Mouse (Mus musculus) CH12.LX (cell line): Measurements from ENCODE around the gene Mustn1. TPM values are rescaled to one million over a fixed set of nuclear protein-coding genes. Genes with fewer than 3 reads are reported as not detected.

Source experiments
- DNase-seq: peaks from one replicate; pipeline ENCODE4 v3.0.0-alpha.2; 2013; ENCODE audit errors: extremely low read depth
- H3K27ac ChIP-seq: 2 replicates; pipeline ENCODE4 v1.5.1; 2012; ENCODE audit warnings: low read depth, mild to moderate bottlenecking, control low read depth, moderate library complexity; ENCODE audit not compliant: insufficient read depth
- H3K27me3 ChIP-seq: replicated peaks from 2 replicates; pipeline ENCODE3; 2012; ENCODE audit warnings: inconsistent platforms
- H3K36me3 ChIP-seq, 2 experiments: replicated peaks in 1 of 2; 2 replicates each; pipeline versions ENCODE3 to v1.6.1; 2012; ENCODE audit warnings: inconsistent platforms in 1 of 2, low read length in 1 of 2, mild to moderate bottlenecking in 1 of 2, mixed read lengths in 1 of 2, moderate library complexity in 1 of 2; ENCODE audit not compliant: control insufficient read depth in 1 of 2, insufficient read depth in 1 of 2
- H3K4me1 ChIP-seq, 2 experiments: 2 replicates each; pipeline ENCODE4 v1.6.1; 2012; ENCODE audit warnings: inconsistent platforms in 1 of 2, moderate library complexity in 1 of 2; ENCODE audit not compliant: insufficient read depth in 2 of 2, control insufficient read depth in 1 of 2
- H3K4me2 ChIP-seq: 2 replicates; pipeline ENCODE4 v1.6.1; 2012; ENCODE audit warnings: low read depth, mild to moderate bottlenecking, control low read depth; ENCODE audit not compliant: poor library complexity, insufficient read depth, severe bottlenecking
- H3K4me3 ChIP-seq, 3 experiments: fragments of 150-350 bp in 1 of 3; sonication (generic) in 1 of 3; replicated peaks in 1 of 3; 2 replicates each; pipeline versions ENCODE3 to v1.5.1; 2011 to 2012; ENCODE audit warnings: low read depth in 2 of 3, low read length in 2 of 3, mild to moderate bottlenecking in 2 of 3, moderate library complexity in 2 of 3, control low read depth in 1 of 3, improper control_type of control experiment in 1 of 3, inconsistent platforms in 1 of 3, mixed read lengths in 1 of 3; ENCODE audit not compliant: poor library complexity in 1 of 3
- H3K79me2 ChIP-seq: replicated peaks from 2 replicates; pipeline ENCODE4 v1.6.1; 2012; ENCODE audit warnings: mild to moderate bottlenecking, moderate library complexity; ENCODE audit not compliant: control insufficient read depth, poor library complexity, insufficient read depth, severe bottlenecking; ENCODE audit errors: extremely low read depth
- H3K9ac ChIP-seq: 2 replicates; pipeline ENCODE4 v1.6.1; 2012; ENCODE audit warnings: low read depth, mild to moderate bottlenecking, control low read depth, moderate library complexity; ENCODE audit not compliant: insufficient read depth
- H3K9me3 ChIP-seq: replicated peaks from 2 replicates; pipeline ENCODE3; 2012; ENCODE audit warnings: low read length, inconsistent platforms, mixed read lengths
- CHD1 ChIP-seq: IDR thresholded peaks from 2 replicates; pipeline ENCODE4 v1.6.1; 2012; ENCODE audit warnings: low read depth, low read length, improper control_type of control experiment, inconsistent platforms
- ELF1 ChIP-seq: IDR thresholded peaks from 2 replicates; pipeline ENCODE4 v1.6.1; 2014; ENCODE audit warnings: low read depth, mild to moderate bottlenecking, inconsistent platforms, low read length, improper control_type of control experiment
- EP300 ChIP-seq: IDR thresholded peaks from 2 replicates; pipeline ENCODE4 v1.6.1; 2011; ENCODE audit warnings: low read length, improper control_type of control experiment
- ETS1 ChIP-seq: conservative IDR thresholded peaks from 2 replicates; pipeline ENCODE4 v1.6.1; 2012; ENCODE audit warnings: low read depth, mild to moderate bottlenecking, inconsistent platforms, low read length, improper control_type of control experiment, moderate library complexity
- GABPA ChIP-seq: IDR thresholded peaks from 2 replicates; pipeline ENCODE4 v1.6.1; 2012; ENCODE audit warnings: low read depth, low read length, improper control_type of control experiment, inconsistent platforms; ENCODE audit not compliant: insufficient replicate concordance
- IRF4 ChIP-seq: IDR thresholded peaks from 2 replicates; pipeline ENCODE4 v1.6.1; 2014; ENCODE audit warnings: low read depth, mild to moderate bottlenecking, inconsistent platforms, low read length, improper control_type of control experiment
- JUN ChIP-seq: IDR thresholded peaks from 2 replicates; pipeline ENCODE4 v1.6.1; 2011; ENCODE audit warnings: low read depth, mild to moderate bottlenecking, low read length, improper control_type of control experiment, moderate library complexity; ENCODE audit not compliant: insufficient read depth
- JUND ChIP-seq: conservative IDR thresholded peaks from 2 replicates; pipeline ENCODE4 v1.6.1; 2011; ENCODE audit warnings: low read depth, low read length, improper control_type of control experiment
- KAT2A ChIP-seq: IDR thresholded peaks from 2 replicates; pipeline ENCODE4 v1.6.1; 2012; ENCODE audit warnings: low read length, improper control_type of control experiment, inconsistent platforms; ENCODE audit not compliant: insufficient replicate concordance
- MAFK ChIP-seq: IDR thresholded peaks from 2 replicates; pipeline ENCODE4 v1.6.1; 2011; ENCODE audit warnings: low read length, improper control_type of control experiment; ENCODE audit not compliant: insufficient replicate concordance
- MAX ChIP-seq: IDR thresholded peaks from 2 replicates; pipeline ENCODE4 v1.6.1; 2011; ENCODE audit warnings: low read length, improper control_type of control experiment
- MAZ ChIP-seq: IDR thresholded peaks from 2 replicates; pipeline ENCODE4 v1.6.1; 2012; ENCODE audit warnings: low read depth, mild to moderate bottlenecking, inconsistent platforms, low read length, improper control_type of control experiment, moderate library complexity
- MXI1 ChIP-seq: IDR thresholded peaks from 2 replicates; pipeline ENCODE4 v1.6.1; 2011; ENCODE audit warnings: mild to moderate bottlenecking, low read depth, low read length, improper control_type of control experiment
- MYC ChIP-seq: IDR thresholded peaks from 2 replicates; pipeline ENCODE4 v1.6.1; 2011; ENCODE audit warnings: low read depth, mild to moderate bottlenecking, improper control_type of control experiment, low read length
- PAX5 ChIP-seq: IDR thresholded peaks from 2 replicates; pipeline ENCODE4 v1.6.1; 2012; ENCODE audit warnings: low read length, inconsistent platforms, mixed read lengths
- POLR2A ChIP-seq: IDR thresholded peaks from 2 replicates; pipeline ENCODE4 v1.6.1; 2011; ENCODE audit warnings: low read depth, mild to moderate bottlenecking, improper control_type of control experiment, low read length
- POLR2AphosphoS2 ChIP-seq: IDR thresholded peaks from 2 replicates; pipeline ENCODE4 v1.6.1; 2011; ENCODE audit warnings: low read depth, low read length, improper control_type of control experiment
- RAD21 ChIP-seq: IDR thresholded peaks from 2 replicates; pipeline ENCODE4 v1.6.1; 2011; ENCODE audit warnings: low read depth, mild to moderate bottlenecking, low read length, improper control_type of control experiment, moderate library complexity
- RCOR1 ChIP-seq: conservative IDR thresholded peaks from 2 replicates; pipeline ENCODE4 v1.6.1; 2012; ENCODE audit warnings: low read depth, mild to moderate bottlenecking, inconsistent platforms, low read length, improper control_type of control experiment
- SIN3A ChIP-seq: IDR thresholded peaks from 2 replicates; pipeline ENCODE4 v1.6.1; 2012; ENCODE audit warnings: low read length, improper control_type of control experiment, inconsistent platforms
- SMC3 ChIP-seq: IDR thresholded peaks from 2 replicates; pipeline ENCODE4 v1.6.1; 2011; ENCODE audit warnings: low read depth, low read length, improper control_type of control experiment
- TCF12 ChIP-seq: IDR thresholded peaks from 2 replicates; pipeline ENCODE4 v1.6.1; 2014; ENCODE audit warnings: low read depth, mild to moderate bottlenecking, inconsistent platforms, low read length, improper control_type of control experiment
- UBTF ChIP-seq: IDR thresholded peaks from 2 replicates; pipeline ENCODE4 v1.6.1; 2012; ENCODE audit warnings: low read depth, mild to moderate bottlenecking, inconsistent platforms, low read length, improper control_type of control experiment, moderate library complexity
- USF1 ChIP-seq: IDR thresholded peaks from 2 replicates; pipeline ENCODE4 v1.6.1; 2014; ENCODE audit warnings: low read depth, mild to moderate bottlenecking, inconsistent platforms, low read length, improper control_type of control experiment
- ZC3H11A ChIP-seq: IDR thresholded peaks from 2 replicates; pipeline ENCODE4 v1.6.1; 2012; ENCODE audit warnings: low read depth, mild to moderate bottlenecking, inconsistent platforms, low read length, improper control_type of control experiment
- ZKSCAN1 ChIP-seq: IDR thresholded peaks from 2 replicates; pipeline ENCODE4 v1.6.1; 2012; ENCODE audit warnings: low read depth, inconsistent platforms, low read length, improper control_type of control experiment, borderline replicate concordance
- ZMIZ1 ChIP-seq: IDR thresholded peaks from 2 replicates; pipeline ENCODE4 v1.6.1; 2012; ENCODE audit warnings: low read depth, mild to moderate bottlenecking, inconsistent platforms, low read length, improper control_type of control experiment
- dilution Hi-C: fragments of 300-500 bp; cut with MboI; formaldehyde crosslinking; loops from 2 replicates; pipeline ENCODE4 v1.14.3; 2020; ENCODE audit warnings: low sequenced_read_pairs; ENCODE audit not compliant: extremely low pct_unique_long_range_greater_than_20kb, extremely low pct_ligation_motif_present
- in situ Hi-C: fragments of 300-500 bp; cut with MboI; formaldehyde crosslinking; loops from 3 replicates; pipeline ENCODE4 v1.14.3; 2019; ENCODE audit warnings: low sequenced_read_pairs, low pct_ligation_motif_present, low pct_unique_long_range_greater_than_20kb, mixed read lengths
- polyA plus RNA-seq: library from polyadenylated mRNA; unstranded; fragments of >175 nt; gene quantifications from 2 replicates; pipeline ENCODE4 v1.2.1, GENCODE M21; 2012; ENCODE audit warnings: low read depth; ENCODE audit not compliant: insufficient read length
- total RNA-seq, 2 experiments: library from RNA; depleted of rRNA; stranded (reverse); fragments of 300-350 nt in 1 of 2; fragments of >200 nt in 1 of 2; gene quantifications; 2 replicates each; pipeline ENCODE4 v1.2.3; 2012 to 2014

Mustn1 gene
- total and polyA plus RNA-seq, 3 experiments: 0.19 to 0.44 (median 0.30) TPM

GRCm38 (mm10) chr14:30881718-30882108 lies 2.7 kb downstream of the Mustn1 start:
- peaks cover 6 to 46% of the 10 kb centered on the region in 2 experiments for H3K36me3 ChIP-seq
- H3K4me3 ChIP-seq: no peak overlapping the region
- no peaks in the 10 kb centered on the region for H3K9me3 ChIP-seq
- DNase-seq: no peak
- H3K27me3 ChIP-seq: peaks cover 3% of the 10 kb centered on the region
- dilution Hi-C loops (no loop called here), in situ Hi-C loops (no loop called here)
- no peak overlapping the region for H3K9ac ChIP-seq
- no peaks in the 10 kb centered on the region for H3K4me1 ChIP-seq
- no peak overlapping the region for H3K4me2 ChIP-seq
- H3K27ac ChIP-seq: no peak overlapping the region
- TF ChIP-seq KAT2A: no peak
- no peak for TF ChIP-seq RCOR1
- TF ChIP-seq ZKSCAN1: no peak
- TF ChIP-seq POLR2AphosphoS2: no peak
- no peak for TF ChIP-seq ZMIZ1
- TF ChIP-seq CHD1: no peak
- no peak for TF ChIP-seq JUN
- TF ChIP-seq SMC3: no peak
- no peak for TF ChIP-seq ELF1
- no peak for TF ChIP-seq JUND
- TF ChIP-seq UBTF: no peak
- no peak for TF ChIP-seq TCF12
- no peak for TF ChIP-seq GABPA
- no peak for TF ChIP-seq USF1
- no peak for TF ChIP-seq RAD21
- no peak for TF ChIP-seq MYC
- no peak for TF ChIP-seq ETS1
- TF ChIP-seq ZC3H11A: no peak
- no peaks in the 10 kb centered on the region for H3K79me2 ChIP-seq

GRCm38 (mm10) chr14:30885298-30885697 lies 6.3 kb downstream of the Mustn1 start:
- no peaks in the 10 kb centered on the region for H3K9me3 ChIP-seq
- DNase-seq: no peak
- no peak overlapping the region for H3K4me3 ChIP-seq
- peaks cover 4 to 7% of the 10 kb centered on the region in 2 experiments; a peak in 2 of 4 replicates for H3K4me1 ChIP-seq
- H3K9ac ChIP-seq: no peak overlapping the region
- H3K27me3 ChIP-seq: peaks cover 20% of the 10 kb centered on the region
- no peak for TF ChIP-seq MAFK
- no peak for TF ChIP-seq SIN3A
- no peak for TF ChIP-seq JUND
- TF ChIP-seq POLR2AphosphoS2: no peak
- no peak for TF ChIP-seq SMC3
- no peak for TF ChIP-seq ETS1
- TF ChIP-seq IRF4: no peak
- no peak for TF ChIP-seq ZKSCAN1
- no peak for TF ChIP-seq ELF1
- no peak for TF ChIP-seq MAZ
- no peak for TF ChIP-seq CHD1
- no peak for TF ChIP-seq MXI1
- no peak for TF ChIP-seq ZMIZ1
- TF ChIP-seq TCF12: no peak
- TF ChIP-seq PAX5: no peak
- no peak for TF ChIP-seq ZC3H11A
- TF ChIP-seq MAX: no peak
- TF ChIP-seq POLR2A: no peak
- no peak for TF ChIP-seq EP300
- peaks cover 0 to 14% of the 10 kb centered on the region in 2 experiments for H3K36me3 ChIP-seq
- dilution Hi-C loops (no loop called here), in situ Hi-C loops (no loop called here)
- H3K4me2 ChIP-seq: no peak overlapping the region
- H3K27ac ChIP-seq: no peak overlapping the region
- H3K79me2 ChIP-seq: no peaks in the 10 kb centered on the region
